In the genomic region with DNA sequence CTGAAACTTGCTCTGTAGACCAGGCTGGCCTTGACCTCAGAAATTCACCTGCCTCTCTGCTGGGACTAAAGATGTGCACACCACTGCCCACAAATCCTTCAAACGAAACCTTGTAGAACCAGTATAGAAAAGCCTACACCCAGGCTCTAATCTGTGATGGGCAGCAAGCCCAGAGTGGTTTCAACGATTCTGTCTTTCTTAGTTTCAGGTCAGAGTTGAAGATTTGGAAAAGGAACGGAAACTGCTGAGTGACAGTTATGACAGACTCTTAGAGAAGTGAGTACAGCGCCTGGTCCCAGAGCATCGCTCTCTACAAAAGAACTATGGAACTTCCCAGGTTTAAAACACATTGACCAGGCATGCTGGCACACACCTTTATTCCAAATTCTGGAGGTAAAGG, we compare ENCODE assay signal across 28 mouse cellular contexts. TPM values are rescaled to one million over a fixed set of nuclear protein-coding genes. Genes with fewer than 3 reads are reported as not detected.
A peak's percentile ranks its signal among the peaks of the same experiment; 100 is the strongest.
DNase-seq lines count a peak whose midpoint lies in the region; ATAC-seq and TF ChIP-seq lines count a peak whose summit lies in the region.
"Had no signal": no experiment of that assay in that cellular context is flagged by ENCODE, and none has a peak within 500 bp of the region (broad histone marks: within the 10 kb centered on the region; RNA-seq: fewer than 3 reads in every experiment).

No protein-coding gene starts in this region.

- H3K4me2 ChIP-seq in CH12.LX (ENCODE audit: insufficient read depth, low read depth, poor library complexity, severe bottlenecking): peak overlapping the region; percentile 19
- H3K4me2 ChIP-seq: embryonic facial prominence, embryonic 15.5 days; forebrain, embryonic 13.5 days; intestine, embryonic 15.5 days; limb, embryonic 13.5 days; liver, embryonic 12.5 days; midbrain, embryonic 12.5 days; neural tube, embryonic 13.5 days had no signal

- DNase-seq in heart, adult 8-10 months (ENCODE audit: low spot score): peak; percentile 8
- DNase-seq in heart, adult 9 months (ENCODE audit: low spot score in 2 of 2): no peak
- DNase-seq in CH12.LX (ENCODE audit: extremely low read depth): peak; percentile 46
- DNase-seq in kidney, postnatal 25 days: no peak
- DNase-seq in thymus, postnatal 14 days: no peak
- DNase-seq: adrenal gland, postnatal 14 days; cerebellum, adult 11-12 months; cerebellum, adult 9-11 months; gastrocnemius, postnatal 14 days; heart, postnatal 14 days; kidney, adult 9 months; kidney, postnatal 10 days; layer of hippocampus, adult 9-11 months; lung, adult 18-20 months; lung, postnatal 10 days had no signal

- peak; percentile 80 for ATAC-seq in common myeloid progenitor, adult 5-6 weeks (replicated peaks; ENCODE audit: low read depth, poor library complexity, severe bottlenecking)
- peak; percentile 79 for ATAC-seq in megakaryocyte progenitor cell, adult 5-6 weeks (replicated peaks; ENCODE audit: poor library complexity)
- no peak for ATAC-seq in activated CD4-positive, CD25-positive, alpha-beta regulatory T cell, adult 4 months
- ATAC-seq: CD4-positive, CD25-positive, alpha-beta regulatory T cell, adult 4 months; forebrain, embryonic 13.5 days; hindbrain, embryonic 16.5 days; intestine, embryonic 15.5 days; liver, embryonic 12.5 days had no signal

- H3K4me3 ChIP-seq in CH12.LX (replicated peaks in 1 of 3; ENCODE audit: low read depth in 2 of 3, low read length in 2 of 3, poor library complexity in 1 of 3): no peak overlapping the region
- H3K4me3 ChIP-seq: embryonic facial prominence, embryonic 15.5 days; forebrain, embryonic 13.5 days; heart, adult 2 months; intestine, embryonic 15.5 days; limb, embryonic 13.5 days; liver, embryonic 12.5 days; midbrain, embryonic 12.5 days; neural tube, embryonic 13.5 days had no signal

- peaks cover 6% of the 10 kb centered on the region for H3K9me3 ChIP-seq in CH12.LX (replicated peaks; ENCODE audit: low read length)
- H3K9me3 ChIP-seq: embryonic facial prominence, embryonic 15.5 days; forebrain, embryonic 13.5 days; intestine, embryonic 15.5 days; limb, embryonic 13.5 days; liver, embryonic 12.5 days; midbrain, embryonic 12.5 days; neural tube, embryonic 13.5 days had no signal

- no peaks in the 10 kb centered on the region for H3K79me2 ChIP-seq in CH12.LX (replicated peaks; ENCODE audit: control insufficient read depth, extremely low read depth, insufficient read depth, poor library complexity, severe bottlenecking)

- peaks cover 2 to 13% of the 10 kb centered on the region in 2 experiments; a peak in 3 of 4 replicates for H3K4me1 ChIP-seq in CH12.LX (ENCODE audit: control insufficient read depth in 1 of 2, insufficient read depth in 2 of 2)
- H3K4me1 ChIP-seq: embryonic facial prominence, embryonic 15.5 days; forebrain, embryonic 13.5 days; intestine, embryonic 15.5 days; limb, embryonic 13.5 days; liver, embryonic 12.5 days; midbrain, embryonic 12.5 days; neural tube, embryonic 13.5 days had no signal

- dilution Hi-C loops in CH12.LX (cut with MboI; ENCODE audit: extremely low pct_ligation_motif_present, extremely low pct_unique_long_range_greater_than_20kb, low sequenced_read_pairs): no loop called here

- H3K27me3 ChIP-seq in CH12.LX (replicated peaks): no peaks in the 10 kb centered on the region
- H3K27me3 ChIP-seq: embryonic facial prominence, embryonic 15.5 days; forebrain, embryonic 13.5 days; intestine, embryonic 15.5 days; limb, embryonic 13.5 days; liver, embryonic 12.5 days; midbrain, embryonic 12.5 days; neural tube, embryonic 13.5 days had no signal

- TF ChIP-seq CTCF in CH12.LX (conservative IDR thresholded peaks at IDR 0.05 in 1 of 2, IDR thresholded peaks at IDR 0.05 in 1 of 2; ENCODE audit: low read depth in 2 of 2, low read length in 2 of 2): no peak

- no peaks in the 10 kb centered on the region for H3K36me3 ChIP-seq in CH12.LX (replicated peaks in 1 of 2; ENCODE audit: control insufficient read depth in 1 of 2, insufficient read depth in 1 of 2, low read length in 1 of 2)
- H3K36me3 ChIP-seq: embryonic facial prominence, embryonic 15.5 days; intestine, embryonic 15.5 days; limb, embryonic 13.5 days; liver, embryonic 12.5 days; midbrain, embryonic 12.5 days; neural tube, embryonic 13.5 days had no signal

- peak; percentile 90 for TF ChIP-seq EP300 in CH12.LX (IDR thresholded peaks at IDR 0.05; ENCODE audit: low read length)

- H3K9ac ChIP-seq in CH12.LX (ENCODE audit: insufficient read depth, low read depth): no peak overlapping the region; the same call in 1 of the 2 replicates
- H3K9ac ChIP-seq: embryonic facial prominence, embryonic 15.5 days; forebrain, embryonic 13.5 days; intestine, embryonic 15.5 days; limb, embryonic 13.5 days; liver, embryonic 12.5 days; midbrain, embryonic 12.5 days; neural tube, embryonic 13.5 days had no signal

- no peak for TF ChIP-seq RAD21 in CH12.LX (IDR thresholded peaks at IDR 0.05; ENCODE audit: low read depth, low read length)

- H3K27ac ChIP-seq in CH12.LX (ENCODE audit: insufficient read depth, low read depth): no peak overlapping the region
- H3K27ac ChIP-seq: embryonic facial prominence, embryonic 15.5 days; forebrain, embryonic 13.5 days; heart, adult 2 months; intestine, embryonic 15.5 days; limb, embryonic 13.5 days; liver, embryonic 12.5 days; midbrain, embryonic 12.5 days; neural tube, embryonic 13.5 days had no signal

- in situ Hi-C loops in CH12.LX (cut with MboI; ENCODE audit: low pct_ligation_motif_present, low pct_unique_long_range_greater_than_20kb, low sequenced_read_pairs): no loop called here

- TF ChIP-seq POLR2A in CH12.LX (IDR thresholded peaks at IDR 0.05; ENCODE audit: low read depth, low read length): no peak

TF ChIP-seq in CH12.LX, 34 proteins besides CTCF, POLR2A, EP300 and RAD21 (continues in another document):
- TF ChIP-seq SMC3 (IDR thresholded peaks at IDR 0.05; ENCODE audit: low read depth, low read length) (no peak), ZKSCAN1 (IDR thresholded peaks at IDR 0.05; ENCODE audit: borderline replicate concordance, low read depth, low read length) (no peak), POLR2AphosphoS2 (IDR thresholded peaks at IDR 0.05; ENCODE audit: low read depth, low read length) (no peak), MYC (IDR thresholded peaks at IDR 0.05; ENCODE audit: low read depth, low read length) (no peak), SIN3A (IDR thresholded peaks at IDR 0.05; ENCODE audit: low read length) (no peak), NRF1 (IDR thresholded peaks at IDR 0.05; ENCODE audit: low read depth, low read length) (no peak), JUND (conservative IDR thresholded peaks at IDR 0.05; ENCODE audit: low read depth, low read length) (0 out of 2 replicates have a peak, but pooled peaks have one; percentile 19), JUN (IDR thresholded peaks at IDR 0.05; ENCODE audit: insufficient read depth, low read depth, low read length) (no peak), CHD1 (IDR thresholded peaks at IDR 0.05; ENCODE audit: low read depth, low read length) (no peak), MEF2A (IDR thresholded peaks at IDR 0.05; ENCODE audit: borderline replicate concordance, low read depth, low read length) (peak; percentile 47; the same call in 1 of the 2 replicates), PAX5 (IDR thresholded peaks at IDR 0.05; ENCODE audit: low read length) (no peak), TBP (conservative IDR thresholded peaks at IDR 0.05; ENCODE audit: low read depth, low read length) (no peak), GABPA (IDR thresholded peaks at IDR 0.05; ENCODE audit: insufficient replicate concordance, low read depth, low read length) (no peak), UBTF (IDR thresholded peaks at IDR 0.05; ENCODE audit: low read depth, low read length) (no peak), USF2 (conservative IDR thresholded peaks at IDR 0.05; ENCODE audit: low read depth, low read length) (no peak), MXI1 (IDR thresholded peaks at IDR 0.05; ENCODE audit: low read depth, low read length) (no peak), MAX (IDR thresholded peaks at IDR 0.05; ENCODE audit: low read length) (no peak), CHD2 (IDR thresholded peaks at IDR 0.05; ENCODE audit: low read length) (no peak), ZNF384 (IDR thresholded peaks at IDR 0.05; ENCODE audit: low read depth, low read length) (no peak), ZMIZ1 (IDR thresholded peaks at IDR 0.05; ENCODE audit: low read depth, low read length) (no peak), TCF12 (IDR thresholded peaks at IDR 0.05; ENCODE audit: low read depth, low read length) (0 out of 2 replicates have a peak, but pooled peaks have one; percentile 9), MAZ (IDR thresholded peaks at IDR 0.05; ENCODE audit: low read depth, low read length) (no peak), IRF4 (IDR thresholded peaks at IDR 0.05; ENCODE audit: low read depth, low read length) (peak; percentile 87), KAT2A (IDR thresholded peaks at IDR 0.05; ENCODE audit: insufficient replicate concordance, low read length) (no peak), MAFK (IDR thresholded peaks at IDR 0.05; ENCODE audit: insufficient replicate concordance, low read length) (peak; percentile 73), ELF1 (IDR thresholded peaks at IDR 0.05; ENCODE audit: low read depth, low read length) (no peak), E2F4 (IDR thresholded peaks at IDR 0.05; ENCODE audit: insufficient replicate concordance, low read depth, low read length) (no peak), HCFC1 (IDR thresholded peaks at IDR 0.05; ENCODE audit: low read depth, low read length) (no peak)

RNA-seq across cellular contexts. Expression of a gene that starts 23.1 kb away (rescaled TPM):
- total RNA-seq in heart, adult 8-10 months (2022): under 1 TPM in 3 of 4 experiments, not detected in 1; 0.31 to 0.41 (median 0.37) TPM
- total RNA-seq in CH12.LX (2012; rRNA removed): 12.0 and 15.0 TPM in 2 replicates
- total RNA-seq in CH12.LX (2014; rRNA removed): 6.7 and 7.3 TPM in 2 replicates
- 33.7 and 41.8 TPM in 2 replicates for polyA plus RNA-seq in CH12.LX (2012; ENCODE audit: insufficient read length, low read depth)
- 17.0 and 17.2 TPM in 2 replicates for total RNA-seq in common myeloid progenitor, adult 5-6 weeks (2017)
- 5.2 and 7.9 TPM in 2 replicates for total RNA-seq in megakaryocyte progenitor cell, adult 5-6 weeks (2015)
- total RNA-seq in megakaryocyte progenitor cell, adult 5-6 weeks (2017): 3.3 and 7.1 TPM in 2 replicates
- polyA plus RNA-seq in activated CD4-positive, CD25-positive, alpha-beta regulatory T cell, adult 4 months (2017; shearing (Covaris generic)): 10 to 100 TPM; 71.4 to 94.9 TPM

RNA-seq across cellular contexts. Expression of a gene that starts 29.8 kb away (rescaled TPM):
- 100 to 1,000 TPM; 126 to 132 (median 128) TPM for total RNA-seq in heart, adult 8-10 months (2022)
- total RNA-seq in CH12.LX (2012; rRNA removed): 274 and 325 TPM in 2 replicates
- total RNA-seq in CH12.LX (2014; rRNA removed): 370 and 375 TPM in 2 replicates
- 813 and 876 TPM in 2 replicates for polyA plus RNA-seq in CH12.LX (2012; ENCODE audit: insufficient read length, low read depth)
- 700 and 803 TPM in 2 replicates for total RNA-seq in common myeloid progenitor, adult 5-6 weeks (2017)
- 353 and 414 TPM in 2 replicates for total RNA-seq in megakaryocyte progenitor cell, adult 5-6 weeks (2015)
- 560 and 665 TPM in 2 replicates for total RNA-seq in megakaryocyte progenitor cell, adult 5-6 weeks (2017)
- 100 to 1,000 TPM; 414 to 423 TPM for polyA plus RNA-seq in activated CD4-positive, CD25-positive, alpha-beta regulatory T cell, adult 4 months (2017; shearing (Covaris generic))

Comparison
In these comparisons a context has a peak if more than half of its experiments do, and no peak if none do; other contexts are left out.
1. DNase-seq: peak in heart, adult 8-10 months (single experiment) and CH12.LX (single experiment); none in heart, adult 9 months (0 of 2), kidney, postnatal 25 days (0 of 2) and thymus, postnatal 14 days (single experiment).